Mouse (Mus musculus): ENCODE results near the gene Ric1. TPM values are rescaled to one million over a fixed set of nuclear protein-coding genes. Genes with fewer than 3 reads are reported as not detected.
A peak's percentile ranks its signal among the peaks of the same experiment; 100 is the strongest.

The Ric1 gene
- polyA plus RNA-seq, 1 experiment from 2014 or later, result 21.6 TPM

DNA sequence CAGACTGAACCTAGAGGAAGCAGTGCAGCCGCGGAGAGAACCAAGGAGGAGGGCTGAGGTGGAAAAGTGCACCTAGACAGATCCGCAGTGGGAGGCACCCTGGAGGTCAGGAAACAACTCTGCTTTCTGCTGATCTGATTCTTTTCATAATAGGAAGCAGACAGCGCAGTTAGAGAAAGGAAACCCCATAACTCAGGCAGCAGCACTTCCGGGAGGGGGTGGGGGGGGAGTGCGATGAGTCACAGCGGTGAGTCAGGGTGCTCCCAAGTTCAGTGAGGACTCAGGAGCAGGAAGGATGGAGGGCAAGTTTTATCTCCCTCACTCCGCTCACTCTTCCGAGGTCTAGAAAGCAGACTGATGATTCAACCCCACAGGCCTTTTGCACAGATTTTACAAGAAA is 119.0 kb downstream of the Ric1 start:
- Histone ChIP-seq H3K9me3 (ENCODE audit: control insufficient read depth, low read length) (no peaks in the 10 kb centered on the region), H3K9ac (ENCODE audit: low read depth, low read length) (peak overlapping the region; percentile 48), H3K4me3 (ENCODE audit: low read depth, low read length) (no peak overlapping the region; the same call in 1 of the 2 replicates), H3K27me3 (replicated peaks; ENCODE audit: control insufficient read depth, insufficient read depth, low read length) (no peaks in the 10 kb centered on the region), H3K4me2 (ENCODE audit: low read depth, low read length) (peak overlapping the region; percentile 40), H3K36me3 (ENCODE audit: control insufficient read depth, insufficient read depth, low read length) (peaks cover 18% of the 10 kb centered on the region; the same call in 1 of the 2 replicates), H3K27ac (replicated peaks; ENCODE audit: low read depth, low read length) (peak overlapping the region; percentile 68), H3K4me1 (ENCODE audit: control insufficient read depth, insufficient read depth, low read length) (peaks cover 9% of the 10 kb centered on the region; the same call in 1 of the 2 replicates)
- DNase-seq (ENCODE audit: low spot score), result peak; percentile 49
- 11% methylated on average over 9 of the region's 9 CpGs for WGBS
- peak; percentile 26; the same call in 1 of the 2 replicates for ATAC-seq (ENCODE audit: low read depth)

GRCm38 (mm10) chr19:29641510-29641909 is 119.4 kb downstream of the Ric1 start:
- Histone ChIP-seq H3K9ac (ENCODE audit: low read depth, low read length) (no peak overlapping the region), H3K4me1 (ENCODE audit: control insufficient read depth, insufficient read depth, low read length) (peaks cover 9% of the 10 kb centered on the region; the same call in 1 of the 2 replicates), H3K4me2 (ENCODE audit: low read depth, low read length) (no peak overlapping the region; the same call in 1 of the 2 replicates), H3K36me3 (ENCODE audit: control insufficient read depth, insufficient read depth, low read length) (peaks cover 18% of the 10 kb centered on the region; the same call in 1 of the 2 replicates), H3K27ac (replicated peaks; ENCODE audit: low read depth, low read length) (peak overlapping the region; percentile 58), H3K4me3 (ENCODE audit: low read depth, low read length) (no peak overlapping the region), H3K9me3 (ENCODE audit: control insufficient read depth, low read length) (no peaks in the 10 kb centered on the region), H3K27me3 (replicated peaks; ENCODE audit: control insufficient read depth, insufficient read depth, low read length) (no peaks in the 10 kb centered on the region)
- DNase-seq (ENCODE audit: low spot score) (no peak), ATAC-seq (ENCODE audit: low read depth) (no peak)
- WGBS, result 51% methylated on average over 5 of the region's 5 CpGs

DNA sequence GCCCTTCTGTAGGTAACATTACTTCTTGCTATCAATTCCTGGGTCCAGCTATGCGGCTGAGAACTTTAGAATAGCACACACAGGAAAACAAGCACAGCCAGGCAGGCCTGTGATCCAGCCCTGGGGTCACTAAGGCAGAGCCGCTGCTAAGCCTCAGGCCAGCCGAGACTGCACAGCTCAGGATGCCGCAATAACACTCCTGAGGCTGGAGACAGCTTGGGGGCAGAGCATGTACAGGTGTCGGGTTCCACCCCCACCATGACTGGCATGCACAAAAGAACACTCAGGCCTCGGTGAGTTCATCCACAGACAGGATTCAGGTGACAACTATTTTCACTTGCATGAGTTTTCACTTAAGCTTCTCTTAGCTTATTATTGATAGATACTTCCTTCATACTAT is 120.1 kb downstream of the Ric1 start:
- no peaks in the 10 kb centered on the region for H3K27me3 ChIP-seq (replicated peaks; ENCODE audit: control insufficient read depth, insufficient read depth, low read length)
- no peaks in the 10 kb centered on the region for H3K9me3 ChIP-seq (ENCODE audit: control insufficient read depth, low read length)
- 32% methylated on average over 6 of the region's 6 CpGs for WGBS
- ATAC-seq (ENCODE audit: low read depth), result peak; percentile 71
- H3K9ac ChIP-seq (ENCODE audit: low read depth, low read length), result no peak overlapping the region
- H3K4me1 ChIP-seq (ENCODE audit: control insufficient read depth, insufficient read depth, low read length), result peaks cover 9% of the 10 kb centered on the region; the same call in 1 of the 2 replicates
- H3K4me2 ChIP-seq (ENCODE audit: low read depth, low read length), result no peak overlapping the region
- peaks cover 11% of the 10 kb centered on the region; the same call in 1 of the 2 replicates for H3K36me3 ChIP-seq (ENCODE audit: control insufficient read depth, insufficient read depth, low read length)
- no peak for DNase-seq (ENCODE audit: low spot score)
- no peak overlapping the region for H3K4me3 ChIP-seq (ENCODE audit: low read depth, low read length)
- H3K27ac ChIP-seq (replicated peaks; ENCODE audit: low read depth, low read length), result no peak overlapping the region

- DNase-seq (ENCODE audit: low spot score), result no peak
- Histone ChIP-seq H3K4me2 (ENCODE audit: low read depth, low read length) (no peak overlapping the region), H3K4me1 (ENCODE audit: control insufficient read depth, insufficient read depth, low read length) (peaks cover 9% of the 10 kb centered on the region; the same call in 1 of the 2 replicates), H3K36me3 (ENCODE audit: control insufficient read depth, insufficient read depth, low read length) (peaks cover 11% of the 10 kb centered on the region; the same call in 1 of the 2 replicates), H3K27ac (replicated peaks; ENCODE audit: low read depth, low read length) (no peak overlapping the region), H3K27me3 (replicated peaks; ENCODE audit: control insufficient read depth, insufficient read depth, low read length) (no peaks in the 10 kb centered on the region), H3K9ac (ENCODE audit: low read depth, low read length) (no peak overlapping the region), H3K4me3 (ENCODE audit: low read depth, low read length) (no peak overlapping the region), H3K9me3 (ENCODE audit: control insufficient read depth, low read length) (no peaks in the 10 kb centered on the region)
- WGBS, result 83% methylated on average over 11 of the region's 11 CpGs
- ATAC-seq (ENCODE audit: low read depth), result no peak
Measured at GRCm38 (mm10) chr19:29643194-29643922, 121.3 kb downstream of the Ric1 start.

DNA sequence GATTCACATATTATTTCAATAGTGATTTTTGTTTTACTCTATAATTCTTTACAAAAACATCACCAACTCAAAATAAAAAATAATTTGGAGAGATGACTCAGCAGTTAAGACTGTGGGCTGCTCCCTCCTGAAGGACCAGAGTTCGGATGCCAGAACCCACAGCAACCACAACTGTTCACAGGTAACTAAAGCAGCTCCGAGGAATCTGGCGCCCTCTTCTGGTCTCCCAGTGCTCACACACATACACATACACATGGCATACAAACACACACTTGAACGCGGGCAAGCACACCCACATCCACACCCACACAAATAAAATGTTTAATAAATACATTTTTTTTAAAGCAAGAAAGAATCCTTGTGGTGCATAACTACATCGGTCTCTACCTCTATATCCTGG is 122.7 kb downstream of the Ric1 start:
- 96% methylated on average over 6 of the region's 6 CpGs for WGBS
- H3K36me3 ChIP-seq (ENCODE audit: control insufficient read depth, insufficient read depth, low read length), result peaks cover 11% of the 10 kb centered on the region; the same call in 1 of the 2 replicates
- H3K4me2 ChIP-seq (ENCODE audit: low read depth, low read length), result no peak overlapping the region
- H3K4me3 ChIP-seq (ENCODE audit: low read depth, low read length), result no peak overlapping the region
- H3K27ac ChIP-seq (replicated peaks; ENCODE audit: low read depth, low read length), result no peak overlapping the region
- no peaks in the 10 kb centered on the region for H3K9me3 ChIP-seq (ENCODE audit: control insufficient read depth, low read length)
- no peaks in the 10 kb centered on the region for H3K27me3 ChIP-seq (replicated peaks; ENCODE audit: control insufficient read depth, insufficient read depth, low read length)
- peaks cover 9% of the 10 kb centered on the region; the same call in 1 of the 2 replicates for H3K4me1 ChIP-seq (ENCODE audit: control insufficient read depth, insufficient read depth, low read length)
- no peak overlapping the region for H3K9ac ChIP-seq (ENCODE audit: low read depth, low read length)
- ATAC-seq (ENCODE audit: low read depth) (no peak), DNase-seq (ENCODE audit: low spot score) (no peak)

DNA sequence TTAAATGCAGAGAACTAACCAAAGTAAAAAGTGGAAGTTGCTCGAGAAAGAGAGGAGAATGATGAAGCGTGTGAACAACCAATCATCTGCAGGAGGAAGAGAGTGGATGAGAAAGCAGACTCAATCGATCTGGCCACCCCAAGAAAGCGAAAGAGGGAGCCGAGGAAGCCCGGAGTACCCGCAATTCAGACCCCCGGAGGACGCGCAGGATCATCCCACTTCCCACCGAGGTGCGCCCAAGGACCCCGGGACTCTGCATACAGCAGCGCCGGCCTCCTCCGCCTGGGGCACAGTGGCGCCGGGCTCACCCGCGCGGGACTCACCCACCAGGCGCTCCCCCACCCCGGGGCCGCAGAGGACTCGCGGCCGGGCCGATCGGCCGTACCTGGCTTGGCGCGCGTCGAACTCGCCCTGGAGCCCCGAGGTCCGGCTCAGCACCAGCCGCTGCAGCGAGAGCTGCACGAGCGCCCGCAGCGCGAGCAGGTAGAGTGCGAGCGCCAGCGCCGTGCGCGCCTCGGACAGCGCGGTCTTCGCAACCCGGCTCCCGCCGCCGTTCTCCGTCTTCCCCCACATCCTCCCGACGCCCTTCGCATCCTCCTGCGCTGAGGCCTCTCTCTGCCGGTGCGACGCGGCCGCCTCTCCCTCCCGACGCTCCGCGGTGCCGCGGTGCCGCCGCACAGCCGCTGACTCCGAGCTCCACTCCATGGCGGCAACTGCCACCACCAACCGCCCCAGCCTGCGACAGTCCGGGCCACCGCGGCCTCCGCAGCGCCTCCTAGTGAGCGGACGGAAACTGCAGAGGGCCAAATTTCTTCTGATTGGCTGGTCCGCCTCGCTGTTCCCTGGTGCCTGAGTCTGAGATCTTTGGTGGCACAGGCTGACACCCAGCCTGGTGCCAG is 125.8 kb downstream of the Ric1 start, which contains the start of gene Ermp1:
Ermp1 (minus strand) TSS at position 765 of the 899 bp plus-strand sequence.
- Histone ChIP-seq H3K27ac (replicated peaks; ENCODE audit: low read depth, low read length) (peak within 1 kb of the TSS; percentile 88), H3K36me3 (ENCODE audit: control insufficient read depth, insufficient read depth, low read length) (peaks cover 11% of the 10 kb centered on the region; the same call in 1 of the 2 replicates), H3K4me3 (ENCODE audit: low read depth, low read length) (peak within 1 kb of the TSS; percentile 86), H3K4me1 (ENCODE audit: control insufficient read depth, insufficient read depth, low read length) (no peaks in the 10 kb centered on the region), H3K27me3 (replicated peaks; ENCODE audit: control insufficient read depth, insufficient read depth, low read length) (no peaks in the 10 kb centered on the region), H3K9ac (ENCODE audit: low read depth, low read length) (peak within 1 kb of the TSS; percentile 81), H3K9me3 (ENCODE audit: control insufficient read depth, low read length) (no peaks in the 10 kb centered on the region), H3K4me2 (ENCODE audit: low read depth, low read length) (peak within 1 kb of the TSS; percentile 66)
- ATAC-seq (ENCODE audit: low read depth), result peak; percentile 94
- under 1% methylated on average over 43 of the region's 90 CpGs for WGBS
- peak; percentile 90 for DNase-seq (ENCODE audit: low spot score)

- Histone ChIP-seq H3K4me1 (ENCODE audit: control insufficient read depth, insufficient read depth, low read length) (peaks cover 3% of the 10 kb centered on the region; the same call in 1 of the 2 replicates), H3K9ac (ENCODE audit: low read depth, low read length) (peak overlapping the region; percentile 81), H3K4me2 (ENCODE audit: low read depth, low read length) (peak overlapping the region; percentile 66), H3K36me3 (ENCODE audit: control insufficient read depth, insufficient read depth, low read length) (peaks cover 11% of the 10 kb centered on the region; the same call in 1 of the 2 replicates), H3K9me3 (ENCODE audit: control insufficient read depth, low read length) (no peaks in the 10 kb centered on the region), H3K4me3 (ENCODE audit: low read depth, low read length) (peak overlapping the region; percentile 86), H3K27me3 (replicated peaks; ENCODE audit: control insufficient read depth, insufficient read depth, low read length) (no peaks in the 10 kb centered on the region), H3K27ac (replicated peaks; ENCODE audit: low read depth, low read length) (no peak overlapping the region)
- 27% methylated on average over 4 of the region's 4 CpGs for WGBS
- ATAC-seq (ENCODE audit: low read depth), result no peak
- DNase-seq (ENCODE audit: low spot score), result no peak
Measured at GRCm38 (mm10) chr19:29648550-29648914, 126.5 kb downstream of the Ric1 start.

GRCm38 (mm10) chr19:29649683-29650082 is 127.6 kb downstream of the Ric1 start:
- no peaks in the 10 kb centered on the region for H3K27me3 ChIP-seq (replicated peaks; ENCODE audit: control insufficient read depth, insufficient read depth, low read length)
- WGBS, result 85% methylated on average over 1 of the region's 1 CpGs

More at GRCm38 (mm10) chr19:29649683-29650082, 127.6 kb downstream of the Ric1 start:
- no peak for ATAC-seq (ENCODE audit: low read depth)
- H3K4me3 ChIP-seq (ENCODE audit: low read depth, low read length), result no peak overlapping the region
- peaks cover 11% of the 10 kb centered on the region; the same call in 1 of the 2 replicates for H3K36me3 ChIP-seq (ENCODE audit: control insufficient read depth, insufficient read depth, low read length)
- DNase-seq (ENCODE audit: low spot score), result no peak
- H3K9me3 ChIP-seq (ENCODE audit: control insufficient read depth, low read length), result no peaks in the 10 kb centered on the region
- no peak overlapping the region for H3K4me2 ChIP-seq (ENCODE audit: low read depth, low read length)
- peaks cover 5% of the 10 kb centered on the region; the same call in 1 of the 2 replicates for H3K4me1 ChIP-seq (ENCODE audit: control insufficient read depth, insufficient read depth, low read length)
- H3K27ac ChIP-seq (replicated peaks; ENCODE audit: low read depth, low read length), result no peak overlapping the region
- H3K9ac ChIP-seq (ENCODE audit: low read depth, low read length), result no peak overlapping the region

Measured in embryonic facial prominence, embryonic 14.5 days (tissue).